Mouse (Mus musculus): ENCODE results near the gene Pex11g.

The Pex11g gene

DNA sequence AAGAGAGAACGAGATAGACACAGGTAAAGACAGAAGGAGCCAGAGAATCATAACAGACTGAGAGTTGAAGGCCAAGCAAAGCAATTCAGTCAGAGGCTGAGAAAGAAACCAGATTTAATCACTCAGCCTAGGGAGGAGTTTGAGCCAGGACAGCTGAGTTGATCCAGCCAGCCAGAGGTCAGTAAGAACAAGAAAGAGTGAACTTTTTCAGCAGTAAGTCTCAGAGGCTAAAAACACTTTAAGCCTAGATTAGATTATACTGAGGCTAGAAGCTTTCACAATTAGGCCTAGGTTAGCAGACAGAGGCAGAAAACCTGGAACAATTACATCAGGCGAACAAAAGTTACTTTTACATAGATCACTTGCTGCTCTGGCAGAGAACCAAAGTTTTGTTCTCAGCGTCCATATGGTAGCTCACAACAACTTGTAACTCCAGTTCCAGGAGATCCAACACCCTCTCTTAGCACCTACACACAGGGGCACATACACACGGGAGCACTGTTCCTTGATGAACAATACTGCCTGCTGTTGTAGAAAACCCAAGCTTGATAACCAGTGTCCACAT, 12.8 kb upstream of the Pex11g start:
- no peak for DNase-seq

DNA sequence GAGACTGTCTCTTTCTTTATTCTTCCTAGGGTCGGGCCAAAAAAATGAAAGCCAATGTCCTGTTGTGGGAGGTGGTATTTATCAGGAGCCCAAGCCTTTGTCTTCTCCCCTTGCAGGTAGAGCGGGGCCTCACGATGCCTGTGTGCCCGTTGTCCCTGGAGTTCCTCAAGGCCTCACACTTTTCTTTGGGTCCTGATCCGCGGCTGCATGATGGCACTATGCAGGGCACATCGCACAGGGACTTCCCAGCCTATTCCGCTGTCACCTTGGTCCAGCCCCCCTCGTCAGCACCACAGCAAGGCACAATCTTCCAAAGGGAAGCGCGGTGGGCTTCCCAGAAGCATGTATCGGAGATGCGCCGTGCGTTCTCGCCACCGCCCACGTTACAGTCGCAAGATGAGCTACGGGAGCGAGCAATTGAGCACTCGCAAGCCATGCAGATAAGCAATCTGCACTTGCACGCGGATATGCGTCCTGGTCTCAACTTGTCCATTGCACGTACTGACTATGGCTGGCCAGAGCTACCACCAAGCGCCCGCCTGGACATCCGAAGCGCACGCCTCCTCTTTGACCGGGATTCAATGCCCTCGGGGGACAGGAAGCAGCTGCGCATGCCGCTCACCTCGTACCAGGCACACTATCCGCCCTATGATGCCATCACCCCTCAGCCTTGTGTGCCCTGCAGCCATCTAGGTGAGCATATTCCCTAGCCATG, 8.4 kb upstream of the Pex11g start:
- DNase-seq, result no peak

GRCm38 (mm10) chr8:3470562-3470961, 3.1 kb upstream of the Pex11g start, which contains the start of gene Tex45:
Tex45 (plus strand) TSS chr8:3470862.
- DNase-seq, result no peak

GRCm38 (mm10) chr8:3468838-3469237, 1.4 kb upstream of the Pex11g start:
- DNase-seq, result no peak

DNA sequence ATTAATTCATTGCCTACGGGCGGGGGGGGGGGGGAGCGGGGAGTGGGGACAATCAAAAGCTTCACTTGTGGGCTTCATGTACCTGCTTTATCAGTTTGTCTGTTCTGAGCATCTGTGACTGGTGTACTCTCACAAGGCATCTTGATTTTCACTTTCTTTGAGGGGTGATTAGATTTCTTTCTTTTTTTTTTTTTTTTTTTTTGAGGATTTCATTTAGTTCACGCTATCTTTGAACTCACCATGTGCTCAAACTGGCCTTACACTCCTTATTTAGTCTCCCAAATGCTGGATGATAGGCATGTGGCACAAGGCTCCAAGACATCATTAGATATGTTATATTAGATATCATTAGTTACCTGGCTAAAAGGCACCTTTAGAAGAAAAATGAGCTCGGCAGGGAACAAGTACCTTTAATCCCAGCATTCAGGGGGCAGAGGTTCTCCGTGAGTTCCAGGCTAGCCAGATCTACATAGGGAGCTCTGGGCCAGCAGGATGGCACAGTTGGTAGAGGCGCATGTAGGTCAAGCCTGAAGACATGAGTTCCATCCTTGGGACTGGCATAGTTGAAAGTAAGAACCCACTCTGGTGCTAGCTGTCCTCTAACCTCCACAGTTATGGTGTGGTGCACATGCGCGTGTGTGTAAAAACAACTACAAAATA, 536 bp upstream of the Pex11g start:
- DNase-seq, result no peak

GRCm38 (mm10) chr8:3464309-3464708, 3.2 kb downstream of the Pex11g start:
- DNase-seq, result no peak

DNA sequence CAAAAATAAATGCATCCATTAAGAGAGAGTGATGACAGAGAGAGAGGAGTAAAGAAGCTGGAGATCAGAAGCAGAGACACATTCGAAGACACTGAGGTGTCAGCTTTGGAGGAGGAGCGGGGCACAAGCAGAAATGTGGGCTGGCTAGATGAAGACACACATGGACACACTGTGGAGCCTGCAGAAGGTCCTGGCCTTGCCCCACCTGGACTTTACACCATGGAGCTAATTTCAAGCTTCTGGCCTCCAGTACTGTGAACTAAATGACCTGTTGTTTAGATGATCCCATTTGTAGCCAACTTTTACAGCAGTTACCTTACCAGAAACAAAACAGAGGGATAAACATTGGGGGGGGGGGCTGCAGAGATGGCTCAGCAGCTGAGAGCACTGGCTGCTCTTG, 4.2 kb downstream of the Pex11g start:
- DNase-seq, result no peak

DNA sequence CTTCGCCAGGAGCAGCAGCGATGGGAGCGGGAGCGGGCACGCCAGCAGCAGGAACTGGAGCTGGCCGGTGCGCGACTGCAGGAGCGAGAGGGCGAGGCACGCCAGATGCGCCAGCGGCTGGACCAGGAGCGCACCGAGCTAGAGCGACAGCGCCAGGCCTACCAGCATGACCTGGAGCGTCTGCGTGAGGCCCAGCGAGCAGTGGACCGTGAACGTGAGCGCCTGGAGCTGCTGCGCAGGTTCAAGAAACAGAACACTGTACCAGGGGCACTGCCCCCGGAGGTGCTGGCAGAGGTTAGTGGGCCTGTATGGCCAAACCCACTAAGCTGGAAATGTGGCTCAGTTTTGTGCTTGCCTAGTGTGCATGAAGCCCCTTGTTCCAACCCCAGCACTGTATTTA, 15.5 kb downstream of the Pex11g start:
- no peak for DNase-seq

DNA sequence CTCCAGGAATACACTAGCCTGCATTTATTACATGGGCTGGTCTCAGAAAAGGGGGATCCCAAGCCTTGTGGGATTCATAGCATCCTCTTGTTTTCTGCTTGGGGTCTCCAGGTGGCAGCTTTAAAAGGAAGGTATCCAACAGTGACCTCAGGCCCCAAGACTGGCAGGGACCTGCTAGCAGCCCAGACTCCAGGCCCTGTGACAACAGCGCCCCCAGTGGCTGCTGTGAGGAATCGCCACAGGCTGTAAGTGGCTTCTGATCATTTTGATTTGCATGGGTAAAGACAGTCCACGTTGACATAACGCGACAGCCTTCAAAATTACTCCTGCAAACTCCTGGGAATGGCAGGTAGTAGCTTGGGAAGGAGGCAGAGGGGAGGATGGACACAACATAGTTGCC, 16.8 kb downstream of the Pex11g start:
- DNase-seq, result peak in 1 of 2 experiments; percentile 46

DNA sequence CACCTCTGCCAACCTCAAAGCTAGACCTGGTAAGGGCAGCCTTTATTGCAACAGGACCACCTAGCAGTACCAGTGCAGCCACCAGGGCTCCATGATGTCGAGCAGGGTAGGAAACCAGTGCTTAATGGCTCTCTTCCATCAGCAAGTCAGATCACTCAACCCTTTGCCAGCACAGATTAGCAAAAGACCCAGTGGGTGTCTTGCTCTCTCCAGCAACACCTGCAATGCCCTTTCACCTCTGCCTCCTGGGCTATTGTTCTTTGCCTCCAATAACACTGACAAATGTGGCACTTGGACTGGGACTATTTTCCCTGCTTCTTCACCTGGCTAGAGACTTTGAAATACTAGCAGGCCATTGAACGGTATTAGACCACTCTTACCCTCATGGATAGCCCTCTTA, 18.3 kb downstream of the Pex11g start:
- DNase-seq, result no peak

- DNase-seq, result peak in 1 of 2 experiments; percentile 13
Measured at GRCm38 (mm10) chr8:3439510-3439909, 28.0 kb downstream of the Pex11g start.

DNA sequence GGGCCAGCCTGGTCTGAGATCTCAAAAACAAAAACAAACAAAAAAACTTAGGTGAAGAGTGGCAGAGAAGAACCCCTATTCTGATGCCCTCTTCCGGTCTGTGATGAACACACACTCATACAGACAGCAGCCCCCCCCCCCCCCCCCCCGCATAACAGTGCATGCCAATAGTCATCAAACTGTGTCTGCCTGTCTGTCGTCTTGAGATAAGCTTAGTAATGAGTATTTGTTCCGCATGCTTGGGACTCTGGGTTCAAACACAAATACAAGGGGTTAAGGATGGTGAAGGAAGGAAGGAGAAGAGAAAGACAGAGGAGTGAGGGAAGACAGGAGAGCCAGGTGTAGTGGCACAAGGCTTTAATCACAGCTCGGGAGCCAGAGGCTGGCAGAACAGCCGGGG, 31.0 kb downstream of the Pex11g start:
- no peak for DNase-seq

DNA sequence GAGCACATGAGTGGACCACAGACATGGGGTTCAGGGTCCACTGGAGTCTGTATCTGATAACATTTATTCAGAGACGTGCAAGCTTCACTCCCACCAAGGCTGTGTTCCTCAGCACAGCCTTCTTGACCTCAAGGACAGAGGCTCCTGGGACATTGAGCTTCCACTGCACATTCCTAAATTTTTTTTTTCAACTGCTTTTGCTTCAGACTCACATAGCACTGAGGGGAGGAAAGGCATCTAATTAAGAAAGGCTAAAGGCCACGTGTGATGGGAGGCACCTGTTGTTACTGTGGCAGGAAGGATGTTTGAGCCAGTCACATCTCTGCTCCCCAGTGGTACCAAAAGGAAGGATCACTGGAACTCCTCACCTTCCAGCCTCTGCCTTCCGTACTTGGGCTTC, 36.4 kb downstream of the Pex11g start:
- no peak for DNase-seq

DNA sequence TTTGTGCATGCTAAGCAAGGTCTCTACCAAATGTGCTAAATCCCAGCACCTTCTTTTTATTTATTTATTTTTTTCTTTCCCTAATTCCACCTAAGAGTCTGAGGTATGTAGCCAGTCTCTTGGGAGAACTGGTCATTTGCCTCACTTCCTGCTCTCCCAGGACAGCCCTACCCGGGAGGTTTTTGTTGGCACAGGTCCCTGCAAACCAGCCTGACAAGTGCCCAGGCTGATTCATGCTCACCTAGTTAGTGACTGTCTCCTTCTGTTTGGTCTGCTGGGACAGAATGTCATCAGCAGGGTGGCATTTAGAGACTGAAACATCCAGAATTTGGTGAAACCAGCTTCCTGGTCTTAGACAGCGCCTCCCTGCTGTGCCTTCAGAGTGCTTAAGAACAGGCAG, 37.5 kb downstream of the Pex11g start:
- DNase-seq, result no peak

- DNase-seq, result no peak
Measured at GRCm38 (mm10) chr8:3428426-3428825, 39.1 kb downstream of the Pex11g start.

DNA sequence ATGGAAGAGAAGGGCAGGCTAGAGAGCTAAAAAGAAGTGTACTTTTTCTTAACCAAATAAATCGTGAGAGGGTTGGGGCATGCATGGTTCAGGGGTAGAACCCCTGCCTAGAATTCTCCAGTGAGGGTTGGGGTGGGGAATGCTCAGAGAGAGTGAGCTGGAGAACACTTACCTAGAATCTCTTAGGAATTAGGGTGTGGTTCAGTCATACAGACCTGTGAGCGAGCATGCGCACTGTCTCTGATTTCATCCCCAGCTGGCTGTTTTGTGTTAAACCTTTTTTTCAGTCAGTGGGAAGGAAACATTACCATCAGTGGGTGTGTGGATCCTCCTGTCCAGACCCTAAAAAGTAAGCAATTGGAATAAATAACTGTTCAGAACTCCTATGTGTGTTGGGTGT, 41.3 kb downstream of the Pex11g start:
- no peak for DNase-seq

DNA sequence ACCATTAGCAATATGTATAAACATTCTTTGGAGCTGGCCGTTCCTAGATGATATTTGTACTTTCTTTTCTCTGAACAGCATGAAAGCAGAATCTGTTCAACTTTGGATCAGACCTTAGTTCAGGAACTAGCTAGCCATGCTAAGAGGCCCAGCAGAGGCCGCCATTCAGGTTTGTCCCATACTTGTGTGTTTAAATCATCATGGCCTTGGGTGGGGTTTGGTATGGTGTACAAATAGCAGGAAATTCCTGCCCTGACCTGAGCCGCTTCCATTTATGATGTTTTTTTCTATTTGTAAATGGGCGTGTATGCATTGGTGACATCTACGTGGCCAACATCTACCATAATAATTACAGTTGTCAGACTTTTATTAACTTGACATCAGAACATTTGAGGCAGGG, 42.3 kb downstream of the Pex11g start:
- DNase-seq, result no peak

DNA sequence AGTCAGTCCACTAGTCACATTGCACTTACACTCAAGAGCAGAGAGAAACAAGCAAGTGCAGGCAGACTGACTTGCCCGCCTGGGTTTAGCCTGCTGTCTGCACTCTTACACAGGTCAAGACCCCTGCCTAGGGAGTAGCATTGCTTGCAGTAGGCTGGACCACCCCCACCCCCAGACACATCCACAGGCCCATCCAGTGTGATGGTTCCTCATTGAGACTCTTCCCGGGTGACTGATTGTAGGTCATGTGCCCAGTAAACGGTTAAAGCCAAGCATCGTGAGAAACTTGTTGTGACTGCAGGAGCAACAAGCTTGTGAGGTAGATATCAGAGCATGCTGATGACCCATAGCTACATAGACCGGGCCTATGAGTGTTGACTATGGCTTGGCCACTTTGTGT, 46.0 kb downstream of the Pex11g start:
- DNase-seq, result no peak

GRCm38 (mm10) chr8:3420105-3420706, 47.3 kb downstream of the Pex11g start:
- DNase-seq, result no peak

GRCm38 (mm10) chr8:3418101-3418500, 49.4 kb downstream of the Pex11g start:
- DNase-seq, result no peak

- no peak for DNase-seq
Measured at GRCm38 (mm10) chr8:3417455-3417854, 50.0 kb downstream of the Pex11g start.

- no peak for DNase-seq
Measured at GRCm38 (mm10) chr8:3416846-3417245, 50.6 kb downstream of the Pex11g start.

- DNase-seq, result no peak
Measured at GRCm38 (mm10) chr8:3415661-3416060, 51.8 kb downstream of the Pex11g start.

DNA sequence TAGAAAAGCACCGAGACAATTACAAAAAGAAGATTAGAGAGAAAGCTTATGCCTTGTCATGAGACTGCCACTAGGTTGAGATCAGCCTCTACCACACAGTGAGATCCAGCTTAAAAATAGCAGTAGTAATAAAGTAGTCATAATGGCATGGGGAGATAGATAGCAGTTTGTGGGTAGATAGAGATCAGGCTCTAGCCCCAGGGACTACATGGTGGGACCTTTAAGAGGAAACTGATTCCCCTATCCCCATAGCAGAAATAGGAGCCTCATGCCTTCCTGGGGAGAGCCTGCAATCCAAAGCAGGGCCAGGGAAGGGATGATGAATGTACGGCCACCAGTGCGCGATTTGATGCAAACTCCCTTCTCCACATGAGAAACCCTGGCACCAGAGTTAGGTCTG, 52.2 kb downstream of the Pex11g start:
- no peak for DNase-seq
